Mouse (Mus musculus) stomach, embryonic 16.5 days (tissue): ENCODE measurements around the gene Sh3bp4. TPM values are rescaled to one million over a fixed set of nuclear protein-coding genes. Genes with fewer than 3 reads are reported as not detected.

Experiments used
- ATAC-seq: fragments of 200-750 bp; cut with Nextera tagmentation; 2 replicates; pipeline ENCODE4 v1.8.0; 2017; ENCODE audit warnings: moderate number of reproducible peaks, moderate TSS enrichment; ENCODE audit not compliant: insufficient read depth, low FRiP score
- H3K27ac ChIP-seq: fragments of 300-500 bp; sonication (generic); 2 replicates; pipeline ENCODE4 v1.5.1; 2014; ENCODE audit warnings: low read length
- H3K27me3 ChIP-seq: fragments of 300-500 bp; sonication (generic); 2 replicates; pipeline ENCODE4 v1.6.1; 2014; ENCODE audit warnings: low read length, control low read depth, mixed read lengths; ENCODE audit not compliant: control insufficient read depth, insufficient read depth
- H3K36me3 ChIP-seq: fragments of 300-500 bp; sonication (generic); 2 replicates; pipeline ENCODE4 v1.6.1; 2014; ENCODE audit warnings: low read length; ENCODE audit not compliant: control insufficient read depth, insufficient read depth
- H3K4me1 ChIP-seq: fragments of 300-500 bp; sonication (generic); 2 replicates; pipeline ENCODE4 v1.6.1; 2014; ENCODE audit warnings: low read length, control low read depth, mixed read lengths; ENCODE audit not compliant: control insufficient read depth, insufficient read depth
- H3K4me2 ChIP-seq: fragments of 300-500 bp; sonication (generic); 2 replicates; pipeline ENCODE4 v1.6.1; 2014; ENCODE audit warnings: low read depth, low read length, mixed read lengths
- H3K4me3 ChIP-seq: fragments of 300-500 bp; sonication (generic); replicated peaks from 2 replicates; pipeline ENCODE4 v1.5.1; 2014; ENCODE audit warnings: mild to moderate bottlenecking, low read length
- H3K9ac ChIP-seq: fragments of 300-500 bp; sonication (generic); 2 replicates; pipeline ENCODE4 v1.6.1; 2014; ENCODE audit warnings: low read length
- H3K9me3 ChIP-seq: fragments of 300-500 bp; sonication (generic); replicated peaks from 2 replicates; pipeline ENCODE4 v1.6.1; 2016; ENCODE audit warnings: low read length, control low read depth; ENCODE audit not compliant: control insufficient read depth
- WGBS: fragments of 180-500 bp; shearing (Covaris S2); extraction: QIAGEN DNeasy Blood & Tissue Kit; methylation state at CpG from one replicate; pipeline ENCODE4 v1.1.7; 2014; 5-methylcytosine and 5-hydroxymethylcytosine counted together
- polyA plus RNA-seq: library from polyadenylated mRNA; unstranded; fragments of >200 nt; fragmentation: Nextera tagmentation; extraction: Ambion mirVana; gene quantifications from 2 replicates; pipeline ENCODE4 v1.2.1, GENCODE M21; 2015

Gene Sh3bp4
- polyA plus RNA-seq, 1 experiment from 2014 or later, result 20.1 TPM

- ATAC-seq, result no peak
- H3K36me3 ChIP-seq, result no peaks in the 10 kb centered on the region
- H3K4me3 ChIP-seq, result no peak overlapping the region
- no peaks in the 10 kb centered on the region for H3K4me1 ChIP-seq
- no peaks in the 10 kb centered on the region for H3K9me3 ChIP-seq
- H3K9ac ChIP-seq, result no peak overlapping the region
- 71% methylated on average over 5 of the region's 5 CpGs for WGBS
- no peaks in the 10 kb centered on the region for H3K27me3 ChIP-seq
- H3K4me2 ChIP-seq, result no peak overlapping the region
- no peak overlapping the region for H3K27ac ChIP-seq
Observed at GRCm38 (mm10) chr1:89164281-89164680, 94.1 kb downstream of the Sh3bp4 start.

GRCm38 (mm10) chr1:89164685-89165084 is 94.5 kb downstream of the Sh3bp4 start:
- no peak for ATAC-seq

GRCm38 (mm10) chr1:89166814-89167249 is 96.6 kb downstream of the Sh3bp4 start:
- H3K9me3 ChIP-seq, result no peaks in the 10 kb centered on the region
- ATAC-seq, result no peak
- no peak overlapping the region for H3K27ac ChIP-seq
- WGBS, result 52% methylated on average over 9 of the region's 9 CpGs
- H3K27me3 ChIP-seq, result no peaks in the 10 kb centered on the region
- no peaks in the 10 kb centered on the region for H3K36me3 ChIP-seq
- no peak overlapping the region for H3K4me3 ChIP-seq
- H3K9ac ChIP-seq, result no peak overlapping the region
- no peak overlapping the region for H3K4me2 ChIP-seq
- H3K4me1 ChIP-seq, result no peaks in the 10 kb centered on the region

More at GRCm38 (mm10) chr1:89164685-89165084, 94.5 kb downstream of the Sh3bp4 start:
- Histone ChIP-seq H3K27ac (no peak overlapping the region), H3K36me3 (no peaks in the 10 kb centered on the region), H3K9ac (no peak overlapping the region), H3K9me3 (no peaks in the 10 kb centered on the region), H3K4me1 (no peaks in the 10 kb centered on the region), H3K4me3 (no peak overlapping the region), H3K4me2 (no peak overlapping the region), H3K27me3 (no peaks in the 10 kb centered on the region)
- WGBS, result 15% methylated on average over 7 of the region's 7 CpGs

GRCm38 (mm10) chr1:89171275-89171767 is 101.1 kb downstream of the Sh3bp4 start:
- no peaks in the 10 kb centered on the region for H3K36me3 ChIP-seq
- no peak overlapping the region for H3K4me3 ChIP-seq
- no peaks in the 10 kb centered on the region for H3K9me3 ChIP-seq
- ATAC-seq, result no peak
- no peak overlapping the region for H3K27ac ChIP-seq
- WGBS, result 85% methylated on average over 8 of the region's 8 CpGs
- no peaks in the 10 kb centered on the region for H3K27me3 ChIP-seq
- H3K4me1 ChIP-seq, result no peaks in the 10 kb centered on the region
- no peak overlapping the region for H3K4me2 ChIP-seq
- H3K9ac ChIP-seq, result no peak overlapping the region

GRCm38 (mm10) chr1:89174621-89175020 is 104.4 kb downstream of the Sh3bp4 start:
- Histone ChIP-seq H3K9me3 (no peaks in the 10 kb centered on the region), H3K4me3 (no peak overlapping the region), H3K9ac (no peak overlapping the region), H3K4me1 (no peaks in the 10 kb centered on the region), H3K36me3 (no peaks in the 10 kb centered on the region), H3K27me3 (no peaks in the 10 kb centered on the region), H3K4me2 (no peak overlapping the region), H3K27ac (no peak overlapping the region)
- no peak for ATAC-seq
- WGBS, result 54% methylated on average over 7 of the region's 7 CpGs

- Histone ChIP-seq H3K36me3 (no peaks in the 10 kb centered on the region), H3K4me2 (no peak overlapping the region), H3K9ac (no peak overlapping the region), H3K27ac (no peak overlapping the region), H3K9me3 (no peaks in the 10 kb centered on the region), H3K4me1 (no peaks in the 10 kb centered on the region), H3K27me3 (no peaks in the 10 kb centered on the region), H3K4me3 (no peak overlapping the region)
- ATAC-seq, result no peak
- WGBS, result 63% methylated on average over 2 of the region's 2 CpGs
Observed at GRCm38 (mm10) chr1:89175355-89175754, 105.1 kb downstream of the Sh3bp4 start.

GRCm38 (mm10) chr1:89183261-89183831 is 113.1 kb downstream of the Sh3bp4 start:
- WGBS, result 6% methylated on average over 9 of the region's 9 CpGs

GRCm38 (mm10) chr1:89184111-89184785 is 114.0 kb downstream of the Sh3bp4 start:
- 83% methylated on average over 6 of the region's 6 CpGs for WGBS
- H3K27me3 ChIP-seq, result no peaks in the 10 kb centered on the region
- no peaks in the 10 kb centered on the region for H3K36me3 ChIP-seq
- no peaks in the 10 kb centered on the region for H3K9me3 ChIP-seq
- H3K4me1 ChIP-seq, result peaks cover 19% of the 10 kb centered on the region
- H3K9ac ChIP-seq, result no peak overlapping the region
- no peak for ATAC-seq
- H3K4me3 ChIP-seq, result no peak overlapping the region
- H3K4me2 ChIP-seq, result no peak overlapping the region
- peak overlapping the region; percentile 66 for H3K27ac ChIP-seq

More at GRCm38 (mm10) chr1:89183261-89183831, 113.1 kb downstream of the Sh3bp4 start:
- Histone ChIP-seq H3K9ac (peak overlapping the region; percentile 17; the same call in 1 of the 2 replicates), H3K4me2 (peak overlapping the region; percentile 28; the same call in 1 of the 2 replicates), H3K27ac (peak overlapping the region; percentile 66), H3K4me3 (no peak overlapping the region), H3K4me1 (peaks cover 19% of the 10 kb centered on the region), H3K9me3 (no peaks in the 10 kb centered on the region), H3K27me3 (no peaks in the 10 kb centered on the region), H3K36me3 (no peaks in the 10 kb centered on the region)
- ATAC-seq, result peak; percentile 88

GRCm38 (mm10) chr1:89184839-89185238 is 114.6 kb downstream of the Sh3bp4 start:
- H3K27ac ChIP-seq, result no peak overlapping the region
- ATAC-seq, result no peak
- H3K4me2 ChIP-seq, result no peak overlapping the region
- H3K9me3 ChIP-seq, result no peaks in the 10 kb centered on the region
- peaks cover 19% of the 10 kb centered on the region for H3K4me1 ChIP-seq
- no peaks in the 10 kb centered on the region for H3K27me3 ChIP-seq
- H3K36me3 ChIP-seq, result no peaks in the 10 kb centered on the region
- no peak overlapping the region for H3K9ac ChIP-seq
- no peak overlapping the region for H3K4me3 ChIP-seq
